Mouse (Mus musculus) right cerebral cortex, postnatal 25 days (tissue): Measurements from ENCODE around the gene Yif1b.
A peak's percentile ranks its signal among the peaks of the same experiment; 100 is the strongest.
"Not testable (repeated sequence)": the region's sequence is repeated elsewhere in the genome, so short reads cannot be mapped to it uniquely, and the experiment has no call there.

Experiments used
- DNase-seq: peaks from one replicate; pipeline ENCODE4 v3.0.0; 2022

The Yif1b gene

DNA sequence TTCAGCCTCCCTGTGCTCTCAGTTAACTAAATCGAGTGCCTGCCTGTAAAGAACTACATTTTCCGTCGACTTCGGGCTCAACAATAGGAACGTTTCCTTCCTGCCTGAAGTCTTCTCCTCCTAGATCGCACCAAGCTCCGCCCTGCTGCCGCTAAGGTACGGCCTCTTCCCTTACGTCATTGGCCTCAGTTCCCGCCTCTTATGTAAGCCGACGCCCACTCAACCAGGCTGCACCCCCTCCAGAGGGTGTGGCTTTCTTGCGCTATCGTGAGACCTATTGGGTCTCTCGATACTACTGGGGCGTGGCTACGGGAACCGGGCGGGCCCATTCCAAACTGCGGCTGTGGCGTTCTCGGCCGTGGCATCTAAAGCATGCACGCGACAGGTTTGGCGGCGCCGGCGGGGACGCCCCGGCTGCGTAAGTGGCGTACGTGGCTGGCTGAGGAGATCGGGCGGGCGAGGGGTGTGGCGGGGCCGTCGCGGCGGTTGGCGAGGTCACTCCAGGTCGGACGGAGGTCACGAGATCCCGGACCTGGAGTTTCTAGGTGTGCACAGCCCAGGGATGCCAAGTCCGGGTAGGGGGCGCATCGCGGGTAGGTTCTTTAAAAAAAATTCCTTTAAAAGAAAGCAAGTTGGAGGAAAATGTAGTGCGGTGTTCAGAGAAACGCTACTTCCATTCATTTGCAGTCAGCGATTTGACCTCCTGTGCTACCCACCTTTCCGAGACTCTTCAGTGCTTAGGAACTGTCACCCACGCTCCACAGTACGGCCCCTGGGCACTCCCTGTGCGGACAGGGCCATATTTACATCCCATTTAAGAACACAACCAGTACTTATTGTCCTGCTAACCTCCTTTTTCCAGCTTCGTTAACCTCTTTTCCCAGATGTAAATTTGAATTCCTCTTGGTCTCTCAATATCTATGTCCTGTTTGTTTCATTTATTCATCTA is at the start of gene Yif1b:
Yif1b (plus strand) TSS at position 311 of the 949 bp plus-strand sequence.
- peak; percentile 97 for DNase-seq

DNA sequence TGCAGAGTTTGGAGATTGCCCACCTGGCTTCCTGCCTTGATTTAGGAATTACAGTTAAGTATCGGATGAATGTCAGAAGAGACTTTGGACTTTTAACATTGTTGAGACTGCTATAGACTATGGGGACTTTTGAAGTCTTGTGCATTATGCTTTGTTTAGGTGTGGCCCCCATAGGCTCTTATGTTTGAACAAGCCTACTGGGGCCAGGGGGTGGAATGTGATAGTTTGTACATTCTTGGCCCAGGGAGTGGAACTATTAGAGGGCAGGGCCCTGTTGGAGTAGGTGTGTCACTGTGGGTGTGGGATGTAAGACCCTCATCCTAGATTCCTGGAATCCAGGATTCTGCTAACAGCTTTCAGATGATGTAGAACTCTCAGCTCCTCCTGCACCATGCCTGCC is 43.9 kb upstream of the Yif1b start:
- DNase-seq: not testable (repeated sequence)

DNA sequence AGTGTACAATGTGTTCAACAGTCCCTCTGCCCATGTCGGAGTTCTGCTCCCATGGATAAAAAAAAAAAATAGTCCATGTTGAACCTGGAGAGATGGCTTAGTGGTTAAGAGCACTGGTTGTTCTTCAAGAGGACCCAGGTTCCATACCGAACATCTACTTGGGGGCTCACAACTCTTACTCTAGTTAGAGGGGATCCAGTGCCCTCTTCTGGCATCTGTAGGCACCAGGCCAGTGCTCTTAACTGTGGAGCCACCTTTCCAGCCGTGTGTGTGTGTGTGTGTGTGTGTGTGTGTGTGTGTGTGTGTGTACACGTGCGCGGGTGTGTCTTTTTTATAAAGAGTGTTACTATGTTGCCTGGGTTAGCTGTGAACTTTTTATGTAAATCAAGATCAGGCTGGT is 35.6 kb upstream of the Yif1b start:
- no peak for DNase-seq

DNA sequence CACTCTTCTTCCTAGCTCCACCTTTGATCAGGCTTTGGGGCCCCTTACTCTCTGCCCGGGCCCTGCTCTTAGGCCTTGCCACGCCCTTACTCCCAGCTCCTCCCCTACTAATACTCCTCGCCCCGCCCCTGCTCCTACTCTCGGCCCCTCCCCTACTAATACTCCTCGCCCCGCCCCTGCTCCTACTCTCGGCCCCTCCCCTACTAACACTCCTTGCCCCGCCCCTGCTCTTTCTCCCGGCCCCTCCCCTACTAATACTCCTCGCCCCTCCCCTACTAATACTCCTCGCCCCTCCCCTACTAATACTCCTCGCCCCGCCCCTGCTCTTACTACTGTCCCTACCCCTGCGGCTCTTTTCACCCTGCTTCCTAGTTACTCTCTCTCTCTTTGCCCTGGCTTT is 27.1 kb upstream of the Yif1b start:
- DNase-seq: not testable (repeated sequence)

DNA sequence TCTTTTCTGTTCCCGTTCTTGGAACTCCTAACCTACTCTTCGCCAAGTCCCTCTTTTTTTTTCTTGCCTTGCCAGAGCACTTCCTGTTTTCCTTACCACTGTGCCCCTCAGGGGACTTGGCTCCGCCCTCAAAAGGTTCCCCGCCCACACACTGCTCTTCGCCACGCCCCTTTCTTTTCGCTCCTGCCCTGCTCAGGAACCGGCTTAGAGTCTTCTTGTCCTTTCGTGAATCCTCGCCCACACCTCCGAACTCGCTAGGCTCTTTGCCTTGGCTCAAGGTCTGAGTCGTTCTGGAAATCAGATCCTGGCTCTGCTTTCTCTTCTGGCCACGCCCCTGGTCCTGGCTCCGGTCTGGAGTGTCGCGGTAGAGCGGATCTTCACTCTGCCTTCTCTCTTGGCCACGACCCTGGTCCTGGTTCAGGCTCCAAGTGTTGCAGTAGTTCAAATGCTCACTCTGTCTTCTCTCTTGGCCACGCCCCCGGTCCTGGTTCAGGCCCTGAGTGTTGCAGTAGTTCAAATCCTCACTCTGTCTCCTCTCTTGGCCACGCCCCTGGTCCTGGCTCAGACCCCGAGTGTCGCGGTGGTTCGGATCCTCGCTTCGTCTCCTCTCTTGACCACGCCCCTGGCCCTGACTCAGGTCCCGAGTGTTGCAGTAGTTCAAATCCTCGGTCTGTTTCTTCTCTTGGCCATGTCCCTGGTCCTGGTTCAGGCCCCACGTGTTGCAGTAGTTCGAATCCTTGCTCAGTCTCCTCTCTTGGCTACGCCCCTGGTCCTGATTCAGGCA is 26.5 kb upstream of the Yif1b start:
- DNase-seq: peak; percentile 51

DNA sequence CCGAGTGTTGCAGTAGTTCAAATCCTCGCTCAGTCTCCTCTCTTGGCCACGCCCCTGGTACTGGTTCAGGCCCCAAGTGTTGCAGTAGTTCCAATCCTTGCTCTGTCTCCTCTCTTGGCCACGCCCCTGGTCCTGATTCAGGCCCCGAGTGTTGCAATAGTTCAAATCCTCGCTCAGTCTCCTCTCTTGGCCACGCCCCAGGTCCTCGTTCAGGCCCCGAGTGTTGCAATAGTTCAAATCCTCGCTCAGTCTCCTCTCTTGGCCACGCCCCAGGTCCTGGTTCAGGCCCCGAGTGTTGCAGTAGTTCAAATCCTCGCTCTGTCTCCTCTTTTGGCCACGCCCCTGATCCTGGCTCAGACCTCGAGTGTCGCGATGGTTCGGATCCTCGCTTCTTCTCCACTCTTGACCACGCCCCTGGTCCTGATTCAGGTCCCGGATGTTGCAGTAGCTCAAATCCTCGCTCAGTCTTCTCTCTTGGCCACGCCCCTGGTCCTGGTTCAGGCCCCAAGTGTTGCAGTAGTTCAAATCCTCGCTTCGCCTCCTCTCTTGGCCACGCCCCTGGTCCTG is 25.8 kb upstream of the Yif1b start:
- DNase-seq: no peak

DNA sequence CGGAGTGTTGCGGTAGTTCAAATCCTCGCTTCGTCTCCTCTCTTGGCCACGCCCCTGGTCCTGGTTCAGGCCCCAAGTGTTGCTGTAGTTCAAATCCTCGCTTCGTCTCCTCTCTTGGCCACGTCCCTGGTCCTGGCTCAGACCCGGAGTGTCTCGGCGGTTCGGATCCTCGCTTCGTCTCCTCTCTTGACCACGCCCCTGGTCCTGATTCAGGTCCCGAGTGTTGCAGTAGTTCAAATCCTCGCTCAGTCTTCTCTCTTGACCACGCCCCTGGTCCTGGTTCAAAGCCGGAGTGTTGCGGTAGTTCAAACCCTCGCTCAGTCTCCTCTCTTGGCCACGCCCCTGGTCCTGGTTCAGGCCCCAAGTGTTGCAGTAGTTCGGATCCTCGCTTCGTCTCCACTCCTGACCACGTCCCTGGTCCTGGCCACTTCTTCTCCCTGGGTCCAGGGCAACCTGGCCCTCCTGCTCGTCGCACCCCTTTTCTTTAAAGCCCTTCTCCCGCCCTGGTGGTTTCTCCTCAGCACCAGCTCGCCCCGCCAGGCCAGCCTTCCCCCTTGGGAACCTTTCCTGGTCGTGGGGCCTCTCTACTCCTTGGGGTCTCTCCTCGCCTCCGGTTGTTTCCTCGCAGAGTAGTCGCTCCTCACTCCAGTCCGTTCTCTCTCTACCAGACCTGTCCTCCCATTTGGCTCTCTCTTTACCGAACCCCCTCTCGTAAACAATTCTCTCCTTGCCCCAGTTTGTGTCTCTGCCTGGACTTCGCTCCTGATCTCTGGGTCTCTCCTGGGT is 25.2 kb upstream of the Yif1b start:
- not testable (repeated sequence) for DNase-seq

DNA sequence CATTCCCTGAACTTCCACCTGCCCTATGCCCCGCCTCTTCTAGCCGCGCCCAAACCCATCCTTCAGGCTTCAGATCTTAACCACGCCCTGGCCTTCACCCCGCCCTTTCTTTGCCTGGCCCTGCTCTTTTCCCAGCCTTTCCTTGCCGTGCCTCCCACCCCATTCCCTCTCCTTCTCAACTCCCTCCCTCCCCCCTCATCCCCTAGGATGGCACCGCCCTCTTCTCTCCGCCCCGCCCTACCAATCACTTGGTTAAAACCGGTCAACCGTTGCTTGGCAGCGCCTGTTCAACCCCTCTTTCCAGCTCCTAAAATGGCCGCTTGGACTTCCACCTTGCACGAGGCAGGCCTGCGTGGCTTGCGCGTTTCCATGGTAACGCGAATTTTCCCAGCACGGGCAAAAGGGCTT is 24.4 kb upstream of the Yif1b start, which contains the start of gene Catsperg1:
Catsperg1 (minus strand) TSS at position 361 of the 408 bp plus-strand sequence.
- DNase-seq: no peak

DNA sequence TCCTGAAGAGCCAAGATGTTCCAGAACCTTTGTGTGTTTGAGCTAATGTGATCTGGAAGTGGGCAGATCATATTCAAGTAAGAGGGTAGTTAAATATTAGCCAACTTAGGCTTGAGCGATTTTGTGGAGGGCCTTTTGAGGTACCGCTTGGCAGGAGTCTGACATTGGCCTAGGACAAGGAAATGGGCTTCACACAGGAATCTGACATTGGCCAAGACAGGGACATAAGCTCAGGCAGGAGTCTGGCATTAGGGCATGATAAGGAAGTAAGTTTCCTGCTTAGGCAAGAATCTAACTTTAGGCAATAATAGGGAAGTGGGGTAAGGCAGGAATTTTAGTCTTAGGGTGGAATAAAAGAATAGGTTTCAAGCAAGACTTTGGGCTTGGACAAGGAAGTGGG is 23.9 kb upstream of the Yif1b start:
- no peak for DNase-seq

DNA sequence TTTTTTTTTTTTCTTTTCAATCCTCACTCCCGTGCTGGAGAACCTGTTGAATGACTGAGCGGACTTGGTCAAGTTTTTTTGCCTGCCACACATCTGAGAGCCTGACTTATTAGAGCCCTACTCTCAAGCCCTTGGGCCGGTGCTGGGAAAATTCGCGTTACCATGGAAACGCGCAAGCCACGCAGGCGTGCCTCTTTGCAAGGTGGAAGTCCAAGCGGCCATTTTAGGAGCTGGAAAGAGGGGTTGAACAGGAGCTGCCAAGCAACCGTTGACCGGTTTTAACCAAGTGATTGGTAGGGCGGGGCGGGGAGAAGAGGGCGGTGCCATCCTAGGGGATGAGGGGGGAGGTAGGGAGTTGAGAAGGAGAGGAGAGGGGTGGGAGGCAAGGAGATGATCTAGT is 23.3 kb upstream of the Yif1b start:
- no peak for DNase-seq

DNA sequence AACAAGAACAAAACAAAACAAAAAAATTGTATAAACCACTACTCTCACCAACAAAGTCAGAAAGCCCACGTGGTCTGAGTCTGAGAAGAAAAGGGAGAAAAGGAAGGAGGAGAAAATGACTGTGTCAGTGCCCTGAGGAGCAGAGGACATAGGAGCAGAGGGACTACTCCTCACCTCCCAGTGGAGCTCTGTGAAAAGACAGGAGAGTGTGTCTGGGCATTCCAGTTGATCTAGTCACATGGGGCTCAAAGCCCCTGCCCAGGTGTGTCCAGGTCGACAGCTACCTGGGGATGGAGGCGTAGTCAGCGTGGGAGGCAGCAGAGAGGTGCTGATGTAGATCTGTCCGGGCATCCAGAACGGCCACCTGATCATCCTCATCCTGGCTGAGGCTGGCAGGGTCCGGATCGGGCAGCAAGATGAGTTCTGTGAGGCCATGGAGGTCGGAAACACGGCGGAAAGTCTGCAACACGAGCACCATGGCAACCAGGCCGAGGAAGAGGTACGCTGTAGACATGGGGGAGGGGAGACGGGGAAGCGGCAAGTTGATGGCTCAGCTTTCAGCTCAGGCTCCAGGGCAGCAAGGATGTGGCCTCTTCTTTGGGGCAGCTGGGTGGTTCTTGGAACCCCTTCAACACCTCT is 13.3 kb upstream of the Yif1b start:
- DNase-seq: no peak

DNA sequence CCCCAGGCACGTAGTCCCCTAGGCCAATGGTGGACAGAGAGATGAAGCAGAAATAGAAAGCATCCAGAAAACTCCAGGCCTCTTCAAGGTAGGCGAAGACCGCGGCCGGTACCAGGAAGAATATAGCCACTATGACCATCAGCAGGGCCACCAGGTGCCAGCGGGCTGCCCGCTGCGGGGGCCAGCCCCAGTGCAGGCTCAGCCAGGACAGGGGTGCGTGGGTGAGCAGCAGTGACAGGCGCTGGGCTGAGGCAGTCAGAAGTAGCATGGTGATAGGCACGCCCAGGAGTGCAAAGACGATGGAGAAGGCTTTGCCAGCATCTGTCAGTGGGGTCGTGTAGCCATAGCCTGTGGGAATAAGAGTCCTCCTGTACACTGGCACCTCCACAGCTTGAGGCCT is 12.6 kb upstream of the Yif1b start:
- DNase-seq: no peak

DNA sequence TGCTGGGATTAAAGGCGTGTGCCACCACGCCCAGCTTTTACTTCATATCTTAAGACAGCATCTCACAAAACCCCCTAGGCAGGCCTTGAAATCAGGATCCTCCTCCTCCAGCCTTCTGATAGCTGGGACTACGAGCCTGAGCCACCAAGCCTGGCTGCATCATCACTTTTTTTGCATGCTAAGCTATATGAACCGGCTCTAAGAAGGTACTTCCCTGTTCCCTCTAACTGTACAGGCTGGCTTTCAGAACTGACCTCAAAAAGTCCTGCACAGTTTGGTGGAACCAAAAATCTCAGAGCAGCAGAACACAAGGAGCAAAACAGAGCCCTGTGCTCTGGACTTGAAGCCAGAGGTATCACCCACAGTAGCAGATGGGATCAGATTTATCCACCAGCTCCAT is 9.9 kb upstream of the Yif1b start:
- DNase-seq: no peak

DNA sequence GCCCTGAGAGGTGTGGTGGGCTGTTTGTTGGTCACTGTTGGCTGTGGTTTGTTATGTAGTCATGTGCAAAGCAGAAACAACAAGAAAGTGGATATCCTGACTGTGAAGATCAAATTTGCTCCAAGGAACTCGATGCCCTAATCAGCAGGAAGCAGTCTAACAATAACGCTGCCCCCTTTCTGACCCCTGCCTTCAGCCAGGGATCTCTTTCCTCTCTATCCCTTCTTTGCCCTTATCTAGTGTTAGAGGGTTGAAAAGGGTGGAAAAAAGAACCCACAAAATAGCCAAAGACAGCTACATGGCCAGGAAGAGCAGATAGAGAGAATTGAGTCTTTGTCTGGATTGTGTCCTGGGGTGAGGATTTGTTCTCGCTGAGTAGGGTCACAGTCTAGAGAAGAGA is 7.6 kb upstream of the Yif1b start:
- no peak for DNase-seq

DNA sequence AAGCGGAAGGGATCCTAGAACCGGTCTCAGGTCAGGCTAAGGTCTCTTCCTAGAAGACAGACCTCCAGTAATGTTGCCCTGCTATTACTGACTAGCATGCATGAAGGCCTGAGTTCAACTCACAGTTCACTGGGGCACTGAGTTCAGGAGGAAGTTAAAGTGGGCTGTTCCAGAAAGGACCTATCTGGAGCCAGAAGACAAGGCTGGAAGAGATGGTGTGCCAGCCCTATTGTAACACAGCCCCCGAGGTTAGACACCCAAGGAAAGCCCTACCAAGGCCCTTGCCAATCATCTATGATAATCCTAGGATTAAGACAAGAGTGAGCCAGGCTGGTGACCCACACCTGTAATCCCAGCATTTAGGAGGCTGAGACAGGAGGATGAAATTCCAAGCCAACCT is 6.6 kb upstream of the Yif1b start:
- no peak for DNase-seq

DNA sequence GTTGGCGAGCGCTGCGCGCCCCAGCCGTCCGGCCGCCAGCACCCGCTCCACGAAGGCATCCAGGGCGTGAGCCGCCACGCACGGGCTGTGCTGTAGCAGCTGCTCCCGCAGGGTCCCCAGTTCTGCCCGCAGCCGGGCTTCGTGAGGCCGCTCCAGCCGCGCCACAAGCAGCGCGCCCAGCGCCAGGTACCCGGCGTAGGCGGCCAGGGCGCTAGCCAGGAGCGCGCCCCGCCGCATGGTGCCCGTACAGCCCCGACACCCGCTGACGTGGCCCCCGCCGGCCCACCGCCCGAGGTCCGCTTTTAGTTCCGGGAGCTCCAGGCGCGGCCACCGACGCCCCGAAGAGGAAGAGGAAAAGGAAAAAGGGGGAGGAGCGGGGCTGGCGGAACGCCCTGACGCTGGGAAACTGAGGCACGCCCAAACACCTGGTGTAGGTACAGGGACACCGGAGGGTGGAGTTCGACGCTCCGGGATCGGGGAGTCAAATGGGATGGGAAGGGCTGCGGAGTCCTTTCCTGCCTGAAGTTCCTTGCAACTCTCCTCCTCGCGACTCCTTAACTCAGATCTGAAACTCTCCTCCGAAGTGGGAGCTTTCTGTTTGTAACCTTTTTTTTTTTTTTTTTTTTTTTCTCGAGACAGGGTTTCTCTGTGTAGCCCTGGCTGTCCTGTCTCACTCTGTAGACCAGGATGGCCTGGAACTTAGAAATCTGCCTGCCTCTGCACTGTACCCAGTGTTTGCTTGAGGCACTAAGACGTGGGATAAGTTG is 5.7 kb upstream of the Yif1b start, which contains the start of gene Kcnk6:
Kcnk6 (minus strand) TSS at position 269 of the 767 bp plus-strand sequence.
- DNase-seq: peak; percentile 35

DNA sequence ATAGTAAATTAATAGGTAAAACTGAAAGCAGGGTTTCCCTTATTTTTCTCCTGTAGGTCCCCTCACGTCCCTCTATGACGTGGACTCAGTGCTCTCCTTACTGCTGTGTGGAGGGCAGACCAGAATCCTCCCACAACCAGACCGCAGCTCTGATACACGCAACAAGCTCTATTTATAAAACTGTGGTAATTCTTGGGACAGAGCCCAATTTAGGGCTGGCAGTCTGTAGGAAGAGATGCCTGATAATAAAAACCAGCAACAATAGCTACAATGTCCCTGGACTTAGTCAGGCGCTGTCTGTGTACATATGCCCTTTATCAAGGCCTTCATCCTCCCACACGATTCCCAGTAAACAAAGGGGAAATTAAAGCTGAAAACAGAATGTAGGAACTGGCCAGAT is 4.4 kb upstream of the Yif1b start:
- DNase-seq: no peak

DNA sequence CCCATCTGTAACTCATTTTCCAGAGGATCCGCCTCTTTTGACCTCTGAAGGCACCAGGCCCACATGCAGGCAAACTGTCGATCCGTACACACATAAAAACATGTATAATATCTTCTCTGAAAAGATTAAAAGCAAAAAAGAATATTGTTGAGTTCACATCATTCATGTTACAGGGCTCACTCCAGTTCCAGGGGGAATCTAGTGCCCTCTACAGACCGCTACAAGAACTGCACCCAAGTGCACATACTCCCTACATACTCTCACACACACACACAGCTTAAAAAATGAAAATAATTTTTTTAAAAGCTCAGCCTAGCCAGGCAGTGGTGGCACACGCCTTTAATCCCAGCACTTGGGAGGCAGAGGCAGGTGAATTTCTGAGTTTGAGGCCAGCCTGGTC is 3.5 kb upstream of the Yif1b start:
- DNase-seq: no peak

DNA sequence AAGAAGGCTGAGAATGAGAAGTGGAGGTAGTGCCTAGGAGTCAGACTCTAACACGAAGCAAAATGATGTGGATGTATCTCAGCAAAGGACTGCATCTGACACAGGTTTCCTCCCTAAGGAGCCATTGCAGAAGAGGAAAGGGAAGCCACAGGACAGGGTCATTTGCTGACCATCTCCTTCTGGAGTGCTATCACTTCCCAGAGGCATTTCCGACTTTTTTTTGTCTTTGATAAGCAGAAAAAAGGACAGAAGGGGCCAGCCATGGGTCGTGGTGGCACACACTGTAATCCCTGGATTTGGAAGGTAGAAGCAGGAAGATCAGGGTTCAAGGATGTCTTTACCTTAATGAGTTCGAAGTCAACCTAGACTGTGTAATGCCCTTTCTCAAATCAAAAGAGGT is 1.5 kb upstream of the Yif1b start:
- DNase-seq: no peak

DNA sequence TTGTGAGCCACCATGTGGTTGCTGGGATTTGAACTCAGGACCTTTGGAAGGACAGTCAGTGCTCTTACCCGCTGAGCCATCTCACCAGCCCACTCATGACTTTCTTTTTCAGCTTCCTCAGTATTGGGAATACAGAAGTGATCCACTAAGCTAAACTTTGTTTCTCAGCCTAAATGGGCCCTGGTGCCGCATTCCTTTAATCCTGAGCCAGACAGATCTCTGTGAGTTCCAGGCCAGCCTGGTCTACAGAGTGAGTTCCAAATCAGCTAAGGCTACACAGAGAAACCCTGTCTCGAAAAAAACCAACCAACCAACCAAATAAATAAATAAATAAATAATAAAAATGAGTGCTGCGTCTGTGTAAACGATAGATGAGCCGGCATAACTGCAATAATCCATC is 533 bp upstream of the Yif1b start:
- DNase-seq: not testable (repeated sequence)

DNA sequence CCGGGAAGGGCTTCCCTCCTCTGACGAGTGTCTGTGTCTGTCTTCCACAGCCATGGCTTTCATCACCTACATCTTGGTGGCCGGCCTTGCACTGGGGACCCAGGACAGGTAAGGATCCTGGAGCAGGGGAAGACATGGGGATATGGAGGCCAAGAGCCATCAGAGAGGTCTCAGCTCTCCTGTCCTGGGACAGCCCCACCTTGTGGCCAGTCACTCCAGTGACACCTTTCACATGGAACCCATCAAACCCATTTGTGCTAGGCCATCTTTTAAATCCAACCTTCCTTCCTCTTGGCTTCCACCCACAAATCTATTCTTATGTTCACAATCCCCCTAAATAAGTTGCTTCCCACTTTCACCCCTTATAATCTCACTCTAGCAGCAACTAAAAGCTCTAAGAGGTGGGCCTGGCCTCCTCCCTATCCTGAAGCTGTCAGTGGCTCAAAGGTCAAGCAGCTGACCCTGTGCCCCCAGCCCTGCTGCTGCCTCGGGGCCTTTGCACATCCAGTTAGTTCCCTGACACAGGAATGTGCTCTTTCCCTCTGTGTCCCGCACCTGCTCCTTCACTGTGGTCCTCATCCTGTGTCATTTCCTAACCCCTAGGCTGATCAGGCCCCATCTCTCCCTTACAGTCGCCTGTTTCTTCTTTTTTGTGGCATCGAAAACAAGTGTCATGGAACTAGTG is 6.7 kb downstream of the Yif1b start:
- DNase-seq: no peak
